Mouse (Mus musculus) liver (tissue): ENCODE measurements around the gene Amn1.
"Not testable (repeated sequence)": the region's sequence is repeated elsewhere in the genome, so short reads cannot be mapped to it uniquely, and the experiment has no call there.

Source experiments
- DNase-seq: peaks from one replicate; pipeline ENCODE4 v3.0.0-alpha.2; 2020; ENCODE audit warnings: mixed read lengths

Gene Amn1

GRCm38 (mm10) chr6:149154116-149155030 is 34.1 kb downstream of the Amn1 start:
- DNase-seq: no peak

- no peak for DNase-seq
These were observed 34.9 kb downstream of the Amn1 start for GRCm38 (mm10) chr6:149153473-149154115.

- no peak for DNase-seq
These were observed 36.4 kb downstream of the Amn1 start for GRCm38 (mm10) chr6:149152119-149152518.

GRCm38 (mm10) chr6:149148436-149149229 is 39.9 kb downstream of the Amn1 start:
- no peak for DNase-seq

- no peak for DNase-seq
These were observed 43.4 kb downstream of the Amn1 start for GRCm38 (mm10) chr6:149145143-149145542.

GRCm38 (mm10) chr6:149141393-149142173 is 46.9 kb downstream of the Amn1 start:
- DNase-seq: peak; percentile 91

- no peak for DNase-seq
These were observed 49.0 kb downstream of the Amn1 start, which contains the start of gene Etfbkmt for GRCm38 (mm10) chr6:149139471-149139870. TSS of gene Etfbkmt (plus strand) at chr6:149139849.

DNA sequence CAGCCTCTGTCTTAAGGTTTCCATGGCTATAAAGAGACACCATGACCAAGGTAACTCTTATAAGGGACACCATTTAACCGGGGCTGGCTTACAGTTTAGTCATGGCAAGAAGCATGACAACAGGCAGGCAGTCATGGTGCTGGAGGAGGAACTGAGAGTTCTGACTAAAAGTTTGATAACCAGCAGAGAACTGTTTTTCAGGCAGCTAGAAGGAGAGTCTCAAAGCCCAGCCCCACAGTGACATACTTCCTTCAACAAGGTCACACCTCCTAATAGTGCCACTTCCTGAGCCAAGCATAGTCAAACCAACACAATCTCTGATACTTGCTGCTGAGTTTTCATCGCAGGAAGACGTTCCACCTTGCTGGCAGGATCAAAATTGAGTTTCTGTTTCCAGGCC is 49.5 kb downstream of the Amn1 start:
- DNase-seq: no peak

DNA sequence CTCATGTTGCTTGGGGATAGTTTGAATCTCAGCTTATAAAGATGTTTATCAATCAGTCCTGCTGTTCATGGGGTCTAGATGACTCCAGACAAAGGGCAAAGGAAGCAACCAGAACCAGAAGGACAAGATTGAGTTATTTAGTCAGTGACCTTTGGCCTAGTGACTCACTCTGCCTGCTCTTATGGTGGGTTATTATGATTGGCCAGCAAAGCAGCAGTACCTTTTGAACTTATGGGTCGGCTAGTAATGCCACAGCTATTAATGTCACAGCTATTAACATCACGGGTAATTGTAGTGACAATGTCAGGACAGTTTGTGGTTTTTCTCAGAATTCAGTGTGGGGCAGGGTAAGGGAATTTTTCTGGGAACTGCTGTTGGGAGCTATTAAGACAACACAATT is 50.6 kb downstream of the Amn1 start:
- no peak for DNase-seq

GRCm38 (mm10) chr6:149135631-149136030 is 52.9 kb downstream of the Amn1 start:
- no peak for DNase-seq

DNA sequence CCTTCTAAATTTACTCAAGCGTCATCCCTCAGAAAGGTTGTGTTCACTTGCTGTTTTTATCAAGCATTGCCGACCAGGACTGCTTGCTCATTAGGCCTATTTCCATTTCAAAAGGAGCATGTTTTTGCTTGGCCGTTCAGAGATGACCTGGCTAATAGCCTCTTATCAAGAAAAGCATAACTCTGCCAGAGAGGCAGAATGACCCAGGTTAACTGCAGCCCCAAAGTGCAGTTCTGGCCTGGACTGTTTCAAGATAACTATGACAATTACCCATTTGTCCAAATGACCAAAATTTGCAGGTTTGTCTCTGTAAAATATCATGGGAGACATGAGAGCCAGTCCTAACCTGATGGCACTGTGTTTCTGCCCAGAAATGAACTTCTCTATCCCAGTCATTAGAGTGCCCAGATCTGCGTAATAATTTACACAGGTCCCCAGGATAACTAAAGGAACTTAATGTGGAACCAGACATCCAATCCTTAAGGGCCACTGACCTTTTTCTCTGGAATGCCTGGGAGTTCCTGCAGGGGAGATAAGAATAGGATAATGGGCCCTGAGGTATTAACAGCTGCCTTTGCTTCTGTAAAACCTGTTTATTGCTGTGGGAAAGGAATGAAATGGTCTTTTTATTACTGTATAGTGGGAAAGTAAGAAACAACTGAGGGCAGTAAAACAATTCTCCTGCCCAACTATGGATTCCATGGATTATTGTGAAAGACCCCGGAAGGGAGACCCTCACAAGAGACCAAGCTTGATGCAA is 53.9 kb downstream of the Amn1 start:
- no peak for DNase-seq

DNA sequence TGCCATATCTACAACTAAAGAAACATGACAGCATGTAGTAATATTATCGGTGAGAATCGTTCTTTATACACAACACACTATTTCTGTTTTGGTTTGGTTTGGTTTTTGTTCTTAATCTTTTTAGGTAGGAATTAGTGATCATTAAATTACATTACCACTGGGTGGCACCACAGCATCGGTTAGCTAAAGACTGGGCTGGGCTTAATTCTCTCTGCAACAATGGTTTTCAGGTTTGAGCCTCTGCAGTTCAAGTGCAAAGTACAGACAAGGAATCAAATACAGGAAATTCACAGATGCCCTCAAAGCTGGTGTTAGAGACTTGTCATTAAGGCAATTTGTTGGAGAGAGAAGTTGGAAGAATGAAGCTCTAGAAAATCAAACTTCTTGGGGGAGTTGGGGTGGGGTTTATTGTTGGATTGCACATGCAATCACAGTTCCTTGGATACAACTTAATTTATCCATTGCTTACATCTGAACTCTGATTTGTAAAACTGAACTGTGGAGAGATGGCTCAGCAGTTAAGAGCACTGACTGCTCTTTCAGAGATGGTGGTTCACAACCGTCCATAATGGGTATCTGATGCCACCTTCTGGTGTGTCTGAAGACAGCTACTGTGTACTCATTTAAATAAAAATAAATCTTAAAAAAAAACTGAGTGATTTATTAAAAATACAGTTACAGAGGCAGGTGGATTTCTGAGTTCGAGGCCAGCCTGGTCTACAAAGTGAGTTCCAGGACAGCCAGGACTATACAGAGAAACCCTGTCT is 56.0 kb downstream of the Amn1 start:
- peak; percentile 48 for DNase-seq

DNA sequence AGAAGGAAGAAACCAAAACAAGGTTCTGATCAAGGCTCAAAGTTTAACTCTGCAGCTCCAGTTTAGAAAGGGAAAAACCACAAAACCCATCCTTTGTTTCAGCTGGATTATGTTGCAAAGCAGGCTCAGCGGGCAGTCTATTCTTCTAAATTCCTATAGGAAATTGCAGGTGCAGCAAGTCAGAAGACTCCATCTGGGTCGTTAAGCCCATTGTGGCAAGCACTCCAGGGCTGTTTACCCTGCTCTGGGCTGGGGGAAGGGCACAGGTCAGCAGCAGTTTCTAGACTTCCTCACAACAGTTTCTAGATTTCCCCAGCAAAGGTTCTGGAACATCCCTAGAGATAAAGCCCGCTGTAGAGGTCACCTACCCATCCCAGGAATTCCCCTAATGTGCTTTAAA is 57.4 kb downstream of the Amn1 start:
- no peak for DNase-seq

DNA sequence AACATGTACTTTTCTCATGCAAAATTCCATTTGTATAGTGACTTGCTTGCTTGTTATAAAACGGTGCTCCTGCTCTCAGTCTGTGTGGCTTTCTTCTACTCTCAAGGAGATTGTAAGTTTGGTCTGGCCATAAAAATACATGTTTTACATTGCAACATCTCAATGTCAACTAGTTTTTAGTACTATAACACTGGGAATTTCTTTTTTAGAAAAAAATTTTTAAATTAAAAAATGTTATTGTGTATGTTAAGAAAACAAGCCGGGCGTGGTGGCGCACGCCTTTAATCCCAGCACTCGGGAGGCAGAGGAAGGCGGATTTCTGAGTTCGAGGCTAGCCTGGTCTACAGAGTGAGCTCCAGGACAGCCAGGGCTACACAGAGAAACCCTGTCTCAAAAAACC is 58.6 kb downstream of the Amn1 start, which contains the start of gene Gm10203:
TSS of gene Gm10203 (plus strand) at position 301 of the 400 bp plus-strand sequence.
- DNase-seq: not testable (repeated sequence)

- peak; percentile 49 for DNase-seq
These were observed 61.8 kb downstream of the Amn1 start for GRCm38 (mm10) chr6:149126675-149127074.

DNA sequence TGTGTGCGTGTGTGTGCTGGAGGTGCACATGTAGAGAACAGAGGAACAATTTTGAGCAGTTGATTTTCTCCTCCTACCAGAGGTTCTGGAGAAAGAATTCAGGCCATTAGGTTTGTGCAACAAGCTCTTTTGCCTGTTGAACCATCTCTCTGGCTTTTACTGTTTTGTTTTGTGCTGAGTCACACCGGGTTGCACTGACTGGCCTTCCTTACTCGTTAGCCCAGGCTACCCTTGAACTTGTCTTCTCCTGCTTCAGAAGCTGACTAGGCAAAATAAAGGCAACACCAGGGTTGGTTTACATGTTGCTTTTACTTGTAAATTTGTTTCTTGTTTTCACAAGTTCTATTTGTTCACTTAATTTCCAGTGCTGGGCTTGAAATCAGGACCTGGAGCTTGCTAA is 65.5 kb downstream of the Amn1 start:
- DNase-seq: no peak

DNA sequence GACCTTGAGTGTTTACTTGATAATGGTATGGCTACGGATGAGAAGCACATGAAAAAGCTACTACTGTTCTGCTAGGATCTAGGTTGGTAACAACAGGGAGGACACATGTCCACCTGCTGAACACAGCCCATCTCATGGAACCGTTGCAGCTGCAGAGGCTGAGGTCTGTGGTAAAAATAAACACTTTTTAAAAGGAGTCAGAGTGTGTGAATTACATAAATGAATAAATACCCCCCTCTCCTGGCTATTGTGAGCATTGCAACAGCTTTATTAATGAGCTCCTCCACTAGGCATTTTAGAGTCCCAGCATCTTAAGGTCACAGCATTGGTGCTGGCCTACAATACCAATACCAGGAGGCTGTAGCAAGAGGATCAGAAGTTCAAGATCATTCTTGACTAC is 68.7 kb downstream of the Amn1 start:
- no peak for DNase-seq

DNA sequence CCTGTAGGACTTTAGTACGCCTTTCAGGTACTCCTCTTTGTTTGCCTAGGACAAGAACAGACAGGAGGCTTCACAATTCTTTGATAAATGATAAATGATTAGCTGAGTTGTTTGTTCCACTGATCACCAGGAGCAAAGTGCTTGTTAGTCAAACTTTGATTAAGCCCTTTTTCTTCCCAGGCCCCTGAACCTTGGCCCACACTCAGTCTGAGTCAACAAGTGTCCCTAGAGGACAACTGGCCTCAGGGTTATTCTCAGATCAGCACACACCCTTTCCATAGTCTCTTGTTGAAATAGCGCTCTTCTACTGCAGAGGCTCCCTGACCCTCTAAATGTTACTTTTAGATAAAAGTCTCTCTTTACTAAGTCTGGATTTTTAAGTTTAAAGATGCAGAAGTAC is 69.6 kb downstream of the Amn1 start:
- peak; percentile 35 for DNase-seq

DNA sequence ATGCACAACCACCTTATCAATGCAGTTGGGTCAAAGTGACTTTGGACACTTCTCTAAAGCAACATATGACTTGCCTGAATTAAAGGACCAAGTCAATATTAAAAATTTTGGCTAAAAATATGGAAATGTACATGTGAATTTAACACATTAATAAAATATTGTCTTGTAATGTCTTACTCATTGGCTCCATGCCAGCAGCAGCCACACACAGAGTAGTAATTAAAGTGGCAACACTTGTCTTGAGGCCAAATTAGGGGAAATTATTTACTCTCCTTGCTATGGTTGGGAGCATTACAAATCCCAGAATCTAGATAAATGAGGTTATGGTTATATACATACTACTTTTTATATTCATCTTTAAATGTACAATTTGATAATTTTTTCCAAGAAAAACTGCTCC is 71.5 kb downstream of the Amn1 start:
- DNase-seq: no peak

DNA sequence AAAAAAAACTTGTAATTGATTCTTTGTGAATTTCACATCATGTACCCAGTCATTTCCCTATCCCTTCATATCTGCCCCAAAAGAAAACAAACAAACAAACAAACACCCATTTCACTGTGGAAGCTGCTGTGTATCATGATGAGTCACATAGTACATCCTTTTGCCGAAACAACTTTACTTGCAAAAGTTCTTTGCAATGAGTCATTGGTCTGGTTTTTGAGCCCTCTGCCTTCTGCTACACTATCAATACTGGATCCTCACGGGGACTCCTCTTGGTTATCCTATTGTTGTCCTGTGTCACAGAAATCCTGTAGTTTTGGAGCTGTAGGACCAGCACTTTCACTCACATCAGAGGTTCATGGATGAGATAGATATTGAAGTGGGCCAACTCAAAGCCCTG is 79.6 kb downstream of the Amn1 start:
- DNase-seq: no peak

DNA sequence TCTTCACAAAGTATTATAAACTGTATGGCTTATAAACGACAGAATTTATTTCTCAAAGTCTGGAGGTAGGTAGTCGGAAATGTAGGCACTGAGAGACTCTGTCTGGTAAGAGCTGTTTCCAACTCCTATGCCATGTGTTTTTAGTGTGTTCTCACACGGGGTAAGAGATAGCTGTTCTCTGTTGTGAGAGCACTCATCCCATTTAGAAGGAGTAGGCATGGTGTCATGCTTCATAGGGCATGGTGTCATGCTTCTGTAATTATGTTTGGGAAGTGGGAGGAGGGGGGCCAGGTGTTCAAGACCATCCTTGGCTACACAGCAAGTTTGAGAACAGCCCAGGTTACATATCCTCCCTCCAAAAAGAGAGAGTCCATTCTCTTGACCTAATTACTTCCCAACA is 80.9 kb downstream of the Amn1 start:
- DNase-seq: no peak
